Mouse (Mus musculus) ES-E14 (cell line): ENCODE results near the gene Yipf2. TPM values are rescaled to one million over a fixed set of nuclear protein-coding genes. Genes with fewer than 3 reads are reported as not detected.
"Not testable (repeated sequence)": the region's sequence is repeated elsewhere in the genome, so short reads cannot be mapped to it uniquely, and the experiment has no call there.

Source experiments
- DNase-seq: peaks from one replicate; pipeline ENCODE4 v3.0.0-alpha.2; 2013; ENCODE audit warnings: low read depth, low spot score
- H3K27ac ChIP-seq: 2 replicates; pipeline ENCODE4 v1.5.1; 2012; ENCODE audit warnings: low read depth, mild to moderate bottlenecking, low read length, moderate library complexity, mixed read lengths; ENCODE audit not compliant: poor library complexity, insufficient read depth, severe bottlenecking
- H3K36me3 ChIP-seq: 2 replicates; pipeline ENCODE4 v1.6.1; 2012; ENCODE audit warnings: mild to moderate bottlenecking, low read length, moderate library complexity, mixed read lengths; ENCODE audit not compliant: control insufficient read depth, poor library complexity, insufficient read depth, severe bottlenecking
- H3K4me1 ChIP-seq, 2 experiments: fragments of 150-350 bp in 1 of 2; sonication (generic) in 1 of 2; 2 replicates each; pipeline ENCODE4 v1.6.1; 2012; ENCODE audit warnings: low read length in 2 of 2, mild to moderate bottlenecking in 1 of 2, mixed read lengths in 1 of 2; ENCODE audit not compliant: control insufficient read depth in 2 of 2, insufficient read depth in 2 of 2, poor library complexity in 1 of 2
- H3K4me3 ChIP-seq, 2 experiments: fragments of 150-350 bp in 1 of 2; sonication (generic) in 1 of 2; 2 replicates each; pipeline ENCODE4 v1.5.1; 2012; ENCODE audit warnings: low read length in 2 of 2, low read depth in 1 of 2, mild to moderate bottlenecking in 1 of 2, mixed read lengths in 1 of 2; ENCODE audit not compliant: insufficient read depth in 1 of 2, poor library complexity in 1 of 2, severe bottlenecking in 1 of 2
- H3K9ac ChIP-seq: 2 replicates; pipeline ENCODE4 v1.6.1; 2012; ENCODE audit warnings: low read depth, mild to moderate bottlenecking, low read length, mixed read lengths; ENCODE audit not compliant: poor library complexity, insufficient read depth, severe bottlenecking
- H3K9me3 ChIP-seq: fragments of 150-350 bp; sonication (generic); 2 replicates; pipeline ENCODE4 v1.6.1; 2012; ENCODE audit warnings: low read depth, mild to moderate bottlenecking, low read length; ENCODE audit not compliant: control insufficient read depth, insufficient read depth
- CHD2 ChIP-seq: IDR thresholded peaks from 2 replicates; pipeline ENCODE4 v1.6.1; 2014; ENCODE audit warnings: mild to moderate bottlenecking, low read depth, low read length, inconsistent platforms
- HCFC1 ChIP-seq: IDR thresholded peaks from 2 replicates; pipeline ENCODE4 v1.6.1; 2012; ENCODE audit warnings: low read length, inconsistent platforms, borderline replicate concordance; ENCODE audit not compliant: insufficient read depth
- MAFK ChIP-seq: IDR thresholded peaks from 2 replicates; pipeline ENCODE4 v1.6.1; 2014; ENCODE audit warnings: mild to moderate bottlenecking, low read depth, low read length, inconsistent platforms; ENCODE audit not compliant: insufficient read depth
- ZC3H11A ChIP-seq: IDR thresholded peaks from 2 replicates; pipeline ENCODE4 v1.6.1; 2012; ENCODE audit warnings: low read depth, mild to moderate bottlenecking, inconsistent platforms, low read length, borderline replicate concordance
- ZNF384 ChIP-seq: IDR thresholded peaks from 2 replicates; pipeline ENCODE4 v1.6.1; 2012; ENCODE audit warnings: low read depth, low read length, inconsistent platforms
- in situ Hi-C, 2 experiments: fragments of 600-800 bp; cut with MboI; formaldehyde crosslinking; loops; one replicate each; pipeline ENCODE4 v1.15.1; 2025; ENCODE audit warnings: low sequenced_read_pairs in 2 of 2, inconsistent platforms in 1 of 2; ENCODE audit not compliant: unreplicated experiment in 2 of 2
- total RNA-seq: library from RNA; depleted of rRNA; stranded (reverse); fragments of 300-350 nt; gene quantifications from 2 replicates; pipeline ENCODE4 v1.2.3, GENCODE M21; 2012; rRNA removed

The Yipf2 gene
- total RNA-seq, 1 experiment: 22.8 TPM

GRCm38 (mm10) chr9:21545351-21545915 lies 47.2 kb downstream of the Yipf2 start:
- Histone ChIP-seq H3K4me1 (peaks cover 0 to 10% of the 10 kb centered on the region in 2 experiments; a peak in 2 of 4 replicates), H3K9me3 (no peaks in the 10 kb centered on the region), H3K4me3 (peak overlapping the region; percentile 71 to 97), H3K36me3 (peaks cover 4% of the 10 kb centered on the region; the same call in 1 of the 2 replicates), H3K27ac (peak overlapping the region; percentile 61), H3K9ac (peak overlapping the region; percentile 54; the same call in 1 of the 2 replicates)
- in situ Hi-C loops: no loop called here
- DNase-seq: no peak
- TF ChIP-seq HCFC1: no peak
- TF ChIP-seq MAFK: no peak
- no peak for TF ChIP-seq ZNF384
- no peak for TF ChIP-seq ZC3H11A
- TF ChIP-seq CHD2: no peak

- H3K9me3 ChIP-seq, in situ Hi-C loops: not testable (repeated sequence)
These were observed 50.6 kb downstream of the Yipf2 start for GRCm38 (mm10) chr9:21542001-21542400.

GRCm38 (mm10) chr9:21539981-21540753 lies 52.5 kb downstream of the Yipf2 start:
- Histone ChIP-seq H3K27ac (no peak overlapping the region), H3K9me3 (no peaks in the 10 kb centered on the region), H3K4me1 (peaks cover 0 to 12% of the 10 kb centered on the region in 2 experiments; a peak in 2 of 4 replicates), H3K36me3 (no peaks in the 10 kb centered on the region), H3K9ac (no peak overlapping the region), H3K4me3 (no peak overlapping the region)
- TF ChIP-seq HCFC1 (no peak), ZC3H11A (no peak), CHD2 (no peak), MAFK (no peak), ZNF384 (no peak)
- DNase-seq: no peak
- in situ Hi-C loops: no loop called here

More at GRCm38 (mm10) chr9:21542001-21542400, 50.6 kb downstream of the Yipf2 start:
- peaks cover 0 to 11% of the 10 kb centered on the region in 2 experiments; a peak in 2 of 4 replicates for H3K4me1 ChIP-seq
- H3K9ac ChIP-seq, H3K36me3 ChIP-seq, H3K27ac ChIP-seq, DNase-seq, H3K4me3 ChIP-seq: not testable (repeated sequence)

Other genes starting within 250 kb of the Yipf2 start
- gene Ilf3, start 225.0 kb downstream of the Yipf2 start, total RNA-seq: 159 and 200 TPM in 2 replicates
- gene Qtrt1, start 181.0 kb downstream of the Yipf2 start, total RNA-seq: 62.7 and 100 TPM in 2 replicates
- 56.3 and 69.6 TPM in 2 replicates for gene Dnm2, start 167.9 kb downstream of the Yipf2 start, total RNA-seq
- gene Tmed1, start 82.6 kb downstream of the Yipf2 start, total RNA-seq: 133 and 191 TPM in 2 replicates
- gene AB124611, start 66.7 kb downstream of the Yipf2 start, total RNA-seq: not detected in 2 replicates
- 60.0 and 67.3 TPM in 2 replicates for gene Carm1, start 45.9 kb downstream of the Yipf2 start, total RNA-seq
- gene Timm29, start 106 bp downstream of the Yipf2 start, total RNA-seq: 22.6 and 24.7 TPM in 2 replicates
- gene Smarca4, start 23.3 kb upstream of the Yipf2 start, total RNA-seq: 104 and 122 TPM in 2 replicates
- 95.7 and 184 TPM in 2 replicates for gene Ldlr, start 130.7 kb upstream of the Yipf2 start, total RNA-seq
- 127 and 169 TPM in 2 replicates for gene Spc24, start 167.5 kb upstream of the Yipf2 start, total RNA-seq
- gene Kank2, start 205.9 kb upstream of the Yipf2 start, total RNA-seq: 32.6 and 51.6 TPM in 2 replicates
- 0.48 TPM in 1 of 2 replicates, not detected in the other for gene Angptl8, start 242.7 kb upstream of the Yipf2 start, total RNA-seq